Mouse (Mus musculus) brain, embryonic 14.5 days (tissue): ENCODE measurements around the gene Henmt1.

Experiments used
- CTCF ChIP-seq: fragments of 200-500 bp; IDR thresholded peaks from 2 replicates; pipeline ENCODE4 v1.5.1; 2012; ENCODE audit warnings: inconsistent platforms, mild to moderate bottlenecking, moderate library complexity, borderline replicate concordance; ENCODE audit not compliant: insufficient read depth, insufficient read length; ENCODE audit errors: extremely low read depth
- POLR2A ChIP-seq: fragments of 200-500 bp; IDR thresholded peaks from 2 replicates; pipeline ENCODE4 v1.6.1; 2012; ENCODE audit warnings: mild to moderate bottlenecking, inconsistent platforms, borderline replicate concordance; ENCODE audit not compliant: poor library complexity, insufficient read depth, insufficient read length, severe bottlenecking; ENCODE audit errors: extremely low read depth

GRCm38 (mm10) chr3:108973980-108974660 lies 34.4 kb downstream of the Henmt1 start:
- TF ChIP-seq CTCF (no peak), POLR2A (no peak)
